Mouse (Mus musculus) adrenal gland, adult 10 weeks (tissue): Measurements from ENCODE around the gene Irf4. TPM values are rescaled to one million over a fixed set of nuclear protein-coding genes. Genes with fewer than 3 reads are reported as not detected.

ENCODE experiments used
- polyA plus RNA-seq: library from polyadenylated mRNA; stranded (reverse); fragments of 350-450 nt; fragmentation: Illumina TruSeq; extraction: RNeasy Lipid Tissue Mini Kit (QIAGEN cat#74804); gene quantifications from one replicate; pipeline ENCODE4 v1.2.3, GENCODE M21; 2014; ENCODE audit warnings: low read depth, low replicate concordance

The Irf4 gene
- polyA plus RNA-seq, result 7.5 TPM

DNA sequence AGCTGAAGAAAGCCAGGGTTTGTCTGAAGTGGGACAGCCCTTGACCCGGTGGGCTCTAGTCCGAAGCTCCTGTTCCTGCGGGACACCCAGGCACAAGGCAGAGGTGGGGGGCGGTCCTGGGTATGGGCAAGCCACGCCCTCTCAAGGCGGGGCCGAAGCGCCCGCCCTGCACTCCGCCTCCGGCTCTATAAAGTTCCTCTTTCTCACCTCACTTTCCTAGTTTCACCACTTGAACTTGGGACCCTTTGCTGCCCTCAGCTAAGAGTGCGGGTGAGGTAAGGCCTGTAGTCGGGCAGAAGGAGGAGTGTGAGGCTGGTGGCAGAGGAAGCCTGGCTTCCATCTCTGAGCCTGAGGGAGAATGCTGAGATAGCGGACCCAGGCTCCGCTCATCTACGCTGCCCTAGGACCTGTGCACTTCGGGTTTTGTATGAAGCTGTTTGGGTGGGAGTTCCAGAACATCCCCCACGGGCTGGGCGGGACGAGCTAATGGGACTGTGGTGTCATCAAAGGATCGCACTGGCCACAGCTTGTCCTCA lies at the start of gene Irf4:
Gene Irf4 (plus strand): TSS at position 206 of the 536 bp plus-strand sequence.

Other genes with a start within 250 kb of the Irf4 start
- gene Uqcrfs1, start 203.9 kb upstream of the Irf4 start, polyA plus RNA-seq, result 226 TPM
- 28.3 TPM for gene Dusp22, start 89.2 kb upstream of the Irf4 start, polyA plus RNA-seq
- not detected for gene Hus1b, start 198.5 kb downstream of the Irf4 start, polyA plus RNA-seq
- 58.8 TPM for gene Exoc2, start 224.9 kb downstream of the Irf4 start, polyA plus RNA-seq
- not detected for gene Gm5447, start 225.0 kb downstream of the Irf4 start, polyA plus RNA-seq